Comparison of ENCODE assay signal across 9 mouse cellular contexts in the genomic region with DNA sequence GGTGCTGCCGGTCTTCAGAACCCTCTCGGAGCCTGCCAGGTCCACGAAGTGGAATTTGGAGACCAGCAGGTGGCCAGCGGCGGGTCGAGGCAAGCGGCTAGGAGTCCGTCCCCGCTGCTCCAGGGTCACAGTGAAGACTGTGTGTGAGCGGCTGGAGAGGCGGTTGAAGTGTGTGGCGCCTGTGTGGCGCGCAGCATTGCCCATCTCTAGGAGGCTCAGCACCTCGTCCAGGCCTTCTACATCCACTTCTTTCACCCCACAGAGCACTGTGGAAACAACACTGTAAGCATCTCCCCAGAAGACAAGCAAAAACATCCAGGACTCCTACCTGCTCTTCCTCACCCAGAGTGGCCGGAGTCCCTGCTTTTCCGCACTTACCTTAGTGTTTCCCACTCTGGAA. TPM values are rescaled to one million over a fixed set of nuclear protein-coding genes. Genes with fewer than 3 reads are reported as not detected.
DNase-seq lines count a peak whose midpoint lies in the region; ATAC-seq and TF ChIP-seq lines count a peak whose summit lies in the region.
"Had no signal": no experiment of that assay in that cellular context is flagged by ENCODE, and none has a peak within 500 bp of the region (broad histone marks: within the 10 kb centered on the region; RNA-seq: fewer than 3 reads in every experiment).

No protein-coding gene starts in this region.

- WGBS in cerebellum, adult 2 months: 38% methylated on average over 17 of the region's 17 CpGs
- WGBS in liver, embryonic 13.5 days (ENCODE audit: insufficient replicate concordance): 57% methylated on average over 17 of the region's 17 CpGs
- whole genome bisulfite sequencing in liver, embryonic 12.5 days (ENCODE audit: insufficient replicate concordance): 53% methylated on average over 17 of the region's 17 CpGs
- WGBS in hindbrain, embryonic 12.5 days: 28% methylated on average over 17 of the region's 17 CpGs
- 30% methylated on average over 17 of the region's 17 CpGs for WGBS in neural tube, embryonic 14.5 days

- H3K27me3 ChIP-seq in cerebellum, adult 2 months (ENCODE audit: control insufficient read depth, insufficient read depth, low read length): no peaks in the 10 kb centered on the region
- peaks cover 52% of the 10 kb centered on the region for H3K27me3 ChIP-seq in liver, embryonic 13.5 days
- peaks cover 62% of the 10 kb centered on the region for H3K27me3 ChIP-seq in liver, embryonic 12.5 days (replicated peaks)
- peaks cover 22% of the 10 kb centered on the region for H3K27me3 ChIP-seq in hindbrain, embryonic 12.5 days
- H3K27me3 ChIP-seq in neural tube, embryonic 14.5 days (ENCODE audit: control insufficient read depth, insufficient read depth, low read length): no peaks in the 10 kb centered on the region

- no peaks in the 10 kb centered on the region for H3K4me1 ChIP-seq in cerebellum, adult 2 months (ENCODE audit: control insufficient read depth, insufficient read depth, low read length)
- H3K4me1 ChIP-seq in liver, embryonic 13.5 days (replicated peaks): peaks cover 15% of the 10 kb centered on the region
- peaks cover 19% of the 10 kb centered on the region for H3K4me1 ChIP-seq in liver, embryonic 12.5 days
- peaks cover 24% of the 10 kb centered on the region for H3K4me1 ChIP-seq in hindbrain, embryonic 12.5 days
- 0 out of 2 replicates have a peak, but pooled peaks cover 8% of the 10 kb centered on the region for H3K4me1 ChIP-seq in neural tube, embryonic 14.5 days (ENCODE audit: control insufficient read depth, insufficient read depth, low read length)

- no peak overlapping the region for H3K27ac ChIP-seq in cerebellum, adult 2 months (ENCODE audit: insufficient read depth, low read length)
- no peak overlapping the region for H3K27ac ChIP-seq in liver, embryonic 13.5 days
- no peak overlapping the region for H3K27ac ChIP-seq in liver, embryonic 12.5 days
- H3K27ac ChIP-seq in hindbrain, embryonic 12.5 days: peak overlapping the region; percentile 23; the same call in 1 of the 2 replicates
- no peak overlapping the region for H3K27ac ChIP-seq in neural tube, embryonic 14.5 days (ENCODE audit: low read depth, low read length)

- no peaks in the 10 kb centered on the region for H3K9me3 ChIP-seq in liver, embryonic 13.5 days (replicated peaks)
- H3K9me3 ChIP-seq in liver, embryonic 12.5 days (replicated peaks): no peaks in the 10 kb centered on the region
- no peaks in the 10 kb centered on the region for H3K9me3 ChIP-seq in hindbrain, embryonic 12.5 days (replicated peaks)
- H3K9me3 ChIP-seq in neural tube, embryonic 14.5 days (ENCODE audit: control insufficient read depth, low read length): no peaks in the 10 kb centered on the region

- peak overlapping the region; percentile 59; the same call in 1 of the 2 replicates for H3K4me2 ChIP-seq in liver, embryonic 13.5 days
- no peak overlapping the region for H3K4me2 ChIP-seq in liver, embryonic 12.5 days
- peak overlapping the region; percentile 64 for H3K4me2 ChIP-seq in hindbrain, embryonic 12.5 days (replicated peaks)
- peak overlapping the region; percentile 63 for H3K4me2 ChIP-seq in neural tube, embryonic 14.5 days (ENCODE audit: low read depth, low read length)

- peak in 1 of 2 experiments; percentile 39 for DNase-seq in cerebellum, adult 2 months
- DNase-seq in cerebellum, adult 8-10 months: no peak
- DNase-seq in liver, embryonic 13.5 days: no peak
- DNase-seq in adipocyte (ENCODE audit: low spot score): no peak

- no peak for TF ChIP-seq CTCF in cerebellum, adult 2 months (IDR thresholded peaks at IDR 0.05; ENCODE audit: borderline replicate concordance, insufficient read depth, low read depth, low read length)

- peak overlapping the region; percentile 95 for H3K4me3 ChIP-seq in cerebellum, adult 2 months (replicated peaks; ENCODE audit: insufficient read depth, low read depth, low read length)
- no peak overlapping the region for H3K4me3 ChIP-seq in liver, embryonic 13.5 days (replicated peaks)
- no peak overlapping the region for H3K4me3 ChIP-seq in liver, embryonic 12.5 days
- peak overlapping the region; percentile 47 for H3K4me3 ChIP-seq in hindbrain, embryonic 12.5 days
- peak overlapping the region; percentile 43 for H3K4me3 ChIP-seq in neural tube, embryonic 14.5 days (ENCODE audit: low read depth, low read length)
- H3K4me3 ChIP-seq: myocyte had no signal

- no peaks in the 10 kb centered on the region for H3K36me3 ChIP-seq in liver, embryonic 13.5 days
- H3K36me3 ChIP-seq in liver, embryonic 12.5 days: no peaks in the 10 kb centered on the region
- 0 out of 2 replicates have a peak, but pooled peaks cover 5% of the 10 kb centered on the region for H3K36me3 ChIP-seq in hindbrain, embryonic 12.5 days
- no peaks in the 10 kb centered on the region for H3K36me3 ChIP-seq in neural tube, embryonic 14.5 days (ENCODE audit: control insufficient read depth, insufficient read depth, low read length)

- no peak for ATAC-seq in liver, embryonic 13.5 days (ENCODE audit: low read depth)
- ATAC-seq in liver, embryonic 12.5 days: no peak
- ATAC-seq in hindbrain, embryonic 12.5 days (ENCODE audit: low FRiP score): no peak
- ATAC-seq in neural tube, embryonic 14.5 days (ENCODE audit: low read depth): no peak
- ATAC-seq in inflammation-experienced regulatory T-cells, adult 6 months: no peak

- TF ChIP-seq POLR2A in cerebellum, adult 2 months (IDR thresholded peaks at IDR 0.05; ENCODE audit: borderline replicate concordance, insufficient read depth, low read length): no peak

- no peak overlapping the region for H3K9ac ChIP-seq in liver, embryonic 13.5 days
- no peak overlapping the region for H3K9ac ChIP-seq in liver, embryonic 12.5 days
- H3K9ac ChIP-seq in hindbrain, embryonic 12.5 days: peak overlapping the region; percentile 54; the same call in 1 of the 2 replicates
- peak overlapping the region; percentile 53 for H3K9ac ChIP-seq in neural tube, embryonic 14.5 days (replicated peaks; ENCODE audit: low read depth, low read length)

RNA-seq across cellular contexts. Expression of a gene that starts 4.7 kb away (rescaled TPM):
- 1.4 TPM in 2 replicates for polyA plus RNA-seq in cerebellum, adult 2 months (2012; rRNA removed)
- 0.35 and 0.41 TPM in 2 replicates for polyA plus RNA-seq in liver, embryonic 13.5 days (2015; fragmentation: Nextera tagmentation; extraction: Ambion mirVana)
- polyA plus RNA-seq in liver, embryonic 12.5 days (2016; fragmentation: Nextera tagmentation; extraction: Ambion mirVana): 1.4 and 1.7 TPM in 2 replicates
- polyA plus RNA-seq in hindbrain, embryonic 12.5 days (2016; fragmentation: Nextera tagmentation; extraction: Ambion mirVana): 6.7 and 6.9 TPM in 2 replicates
- polyA plus RNA-seq in neural tube, embryonic 14.5 days (2014; fragmentation: Nextera tagmentation; extraction: Ambion mirVana): 1.3 and 2.3 TPM in 2 replicates
- under 1 TPM; 0.20 to 0.55 (median 0.31) TPM for polyA plus RNA-seq in inflammation-experienced regulatory T-cells, adult 6 months (2017; shearing (Covaris generic))

RNA-seq across cellular contexts. Expression of a gene that starts 21.9 kb away (rescaled TPM):
- polyA plus RNA-seq in cerebellum, adult 2 months (2012; rRNA removed): 0.10 and 0.36 TPM in 2 replicates
- polyA plus RNA-seq in liver, embryonic 13.5 days (2015; fragmentation: Nextera tagmentation; extraction: Ambion mirVana): not detected in 2 replicates
- not detected in 2 replicates for polyA plus RNA-seq in liver, embryonic 12.5 days (2016; fragmentation: Nextera tagmentation; extraction: Ambion mirVana)
- not detected in 2 replicates for polyA plus RNA-seq in hindbrain, embryonic 12.5 days (2016; fragmentation: Nextera tagmentation; extraction: Ambion mirVana)
- 0.17 TPM in 1 of 2 replicates, not detected in the other for polyA plus RNA-seq in neural tube, embryonic 14.5 days (2014; fragmentation: Nextera tagmentation; extraction: Ambion mirVana)
- under 1 TPM in 1 of 3 experiments, not detected in 2; 0.79 TPM for polyA plus RNA-seq in inflammation-experienced regulatory T-cells, adult 6 months (2017; shearing (Covaris generic))
- polyA plus RNA-seq: myocyte had no signal

RNA-seq across cellular contexts. Expression of a gene that starts 32.1 kb away (rescaled TPM):
- 9.1 and 10.5 TPM in 2 replicates for polyA plus RNA-seq in cerebellum, adult 2 months (2012; rRNA removed)
- 1.6 and 1.9 TPM in 2 replicates for polyA plus RNA-seq in liver, embryonic 13.5 days (2015; fragmentation: Nextera tagmentation; extraction: Ambion mirVana)
- polyA plus RNA-seq in liver, embryonic 12.5 days (2016; fragmentation: Nextera tagmentation; extraction: Ambion mirVana): 1.3 TPM in 2 replicates
- 6.8 and 9.5 TPM in 2 replicates for polyA plus RNA-seq in hindbrain, embryonic 12.5 days (2016; fragmentation: Nextera tagmentation; extraction: Ambion mirVana)
- polyA plus RNA-seq in neural tube, embryonic 14.5 days (2014; fragmentation: Nextera tagmentation; extraction: Ambion mirVana): 13.4 and 16.2 TPM in 2 replicates
- polyA plus RNA-seq in inflammation-experienced regulatory T-cells, adult 6 months (2017; shearing (Covaris generic)): 1 to 10 TPM; 2.1 to 5.1 (median 3.1) TPM

RNA-seq across cellular contexts. Expression of a gene that starts 32.1 kb away (rescaled TPM):
- 0.23 and 0.27 TPM in 2 replicates for polyA plus RNA-seq in cerebellum, adult 2 months (2012; rRNA removed)
- 0.08 and 0.12 TPM in 2 replicates for polyA plus RNA-seq in liver, embryonic 13.5 days (2015; fragmentation: Nextera tagmentation; extraction: Ambion mirVana)
- polyA plus RNA-seq in liver, embryonic 12.5 days (2016; fragmentation: Nextera tagmentation; extraction: Ambion mirVana): 0.07 and 0.11 TPM in 2 replicates
- 0.57 and 0.72 TPM in 2 replicates for polyA plus RNA-seq in hindbrain, embryonic 12.5 days (2016; fragmentation: Nextera tagmentation; extraction: Ambion mirVana)
- 0.08 and 0.12 TPM in 2 replicates for polyA plus RNA-seq in neural tube, embryonic 14.5 days (2014; fragmentation: Nextera tagmentation; extraction: Ambion mirVana)
- polyA plus RNA-seq in inflammation-experienced regulatory T-cells, adult 6 months (2017; shearing (Covaris generic)): under 1 TPM in 1 of 3 experiments, not detected in 2; 0.25 TPM

RNA-seq across cellular contexts. Expression of a gene that starts 50.8 kb away (rescaled TPM):
- polyA plus RNA-seq in cerebellum, adult 2 months (2012; rRNA removed): 0.05 and 0.10 TPM in 2 replicates
- polyA plus RNA-seq in liver, embryonic 13.5 days (2015; fragmentation: Nextera tagmentation; extraction: Ambion mirVana): 5.3 and 7.1 TPM in 2 replicates
- 12.0 and 12.7 TPM in 2 replicates for polyA plus RNA-seq in liver, embryonic 12.5 days (2016; fragmentation: Nextera tagmentation; extraction: Ambion mirVana)
- 8.9 and 9.2 TPM in 2 replicates for polyA plus RNA-seq in hindbrain, embryonic 12.5 days (2016; fragmentation: Nextera tagmentation; extraction: Ambion mirVana)
- 0.98 and 1.4 TPM in 2 replicates for polyA plus RNA-seq in neural tube, embryonic 14.5 days (2014; fragmentation: Nextera tagmentation; extraction: Ambion mirVana)
- 1 to 10 TPM in 2 of 3 experiments, under 1 TPM in 1; 0.95 to 3.8 (median 1.3) TPM for polyA plus RNA-seq in inflammation-experienced regulatory T-cells, adult 6 months (2017; shearing (Covaris generic))

Comparison
In these comparisons a context has a peak if more than half of its experiments do, and no peak if none do; other contexts are left out.
1. H3K4me3 ChIP-seq: peak in cerebellum, adult 2 months (single experiment), hindbrain, embryonic 12.5 days (single experiment) and neural tube, embryonic 14.5 days (single experiment); none in liver, embryonic 13.5 days (single experiment) and liver, embryonic 12.5 days (single experiment).
2. H3K9ac ChIP-seq: peak in hindbrain, embryonic 12.5 days (single experiment) and neural tube, embryonic 14.5 days (single experiment); none in liver, embryonic 13.5 days (single experiment) and liver, embryonic 12.5 days (single experiment).